Mouse (Mus musculus): Measurements from ENCODE around the gene S100a7a. TPM values are rescaled to one million over a fixed set of nuclear protein-coding genes. Genes with fewer than 3 reads are reported as not detected.

Gene S100a7a
- total and polyA plus RNA-seq, 3 experiments, result 0.18 to 0.57 (median 0.29) TPM

- H3K9ac ChIP-seq (ENCODE audit: low read depth, low read length), result no peak overlapping the region
- intact Hi-C loops (cut with DNase I), result no loop called here
- H3K27ac ChIP-seq, result no peak overlapping the region
- no peaks in the 10 kb centered on the region for H3K79me2 ChIP-seq (replicated peaks; ENCODE audit: control insufficient read depth, insufficient read depth, low read length)
- peaks cover 2% of the 10 kb centered on the region for H3K4me1 ChIP-seq (ENCODE audit: control insufficient read depth, insufficient read depth, low read length)
- H3K27me3 ChIP-seq (ENCODE audit: control insufficient read depth, insufficient read depth, low read length), result no peaks in the 10 kb centered on the region
- H3K4me3 ChIP-seq, result no peak overlapping the region
- no peak for DNase-seq
- peak; percentile 57 for TF ChIP-seq CTCF (IDR thresholded peaks at IDR 0.05)
- TF ChIP-seq POLR2A (IDR thresholded peaks at IDR 0.05; ENCODE audit: insufficient read depth, low read depth, low read length), result no peak
- 57% methylated on average over 4 of the region's 4 CpGs for WGBS
- no peaks in the 10 kb centered on the region for H3K36me3 ChIP-seq (ENCODE audit: control insufficient read depth, insufficient read depth, low read length)
Observed at GRCm38 (mm10) chr3:90627807-90628206, 26.0 kb upstream of the S100a7a start.

- WGBS, result 86% methylated on average over 2 of the region's 2 CpGs
- no peak overlapping the region for H3K9ac ChIP-seq (ENCODE audit: low read depth, low read length)
- intact Hi-C loops (cut with DNase I), result no loop called here
- H3K27ac ChIP-seq, result no peak overlapping the region
- no peak overlapping the region for H3K4me3 ChIP-seq
- no peak for DNase-seq
- no peaks in the 10 kb centered on the region for H3K79me2 ChIP-seq (replicated peaks; ENCODE audit: control insufficient read depth, insufficient read depth, low read length)
- TF ChIP-seq POLR2A (IDR thresholded peaks at IDR 0.05; ENCODE audit: insufficient read depth, low read depth, low read length), result no peak
- TF ChIP-seq CTCF (IDR thresholded peaks at IDR 0.05), result no peak
- TF ChIP-seq EP300 (IDR thresholded peaks at IDR 0.05; ENCODE audit: insufficient read depth, low read depth, low read length), result no peak
- H3K36me3 ChIP-seq (ENCODE audit: control insufficient read depth, insufficient read depth, low read length), result no peaks in the 10 kb centered on the region
- H3K4me1 ChIP-seq (ENCODE audit: control insufficient read depth, insufficient read depth, low read length), result no peaks in the 10 kb centered on the region
- H3K27me3 ChIP-seq (ENCODE audit: control insufficient read depth, insufficient read depth, low read length), result no peaks in the 10 kb centered on the region
Observed at GRCm38 (mm10) chr3:90629298-90629697, 24.5 kb upstream of the S100a7a start.

GRCm38 (mm10) chr3:90631984-90632383 lies 21.8 kb upstream of the S100a7a start:
- Histone ChIP-seq H3K9ac (ENCODE audit: low read depth, low read length) (no peak overlapping the region), H3K79me2 (replicated peaks; ENCODE audit: control insufficient read depth, insufficient read depth, low read length) (no peaks in the 10 kb centered on the region), H3K27me3 (ENCODE audit: control insufficient read depth, insufficient read depth, low read length) (no peaks in the 10 kb centered on the region), H3K4me3 (no peak overlapping the region), H3K27ac (no peak overlapping the region), H3K4me1 (ENCODE audit: control insufficient read depth, insufficient read depth, low read length) (no peaks in the 10 kb centered on the region), H3K36me3 (ENCODE audit: control insufficient read depth, insufficient read depth, low read length) (no peaks in the 10 kb centered on the region)
- DNase-seq, result no peak
- TF ChIP-seq POLR2A (IDR thresholded peaks at IDR 0.05; ENCODE audit: insufficient read depth, low read depth, low read length), result no peak
- TF ChIP-seq EP300 (IDR thresholded peaks at IDR 0.05; ENCODE audit: insufficient read depth, low read depth, low read length), result no peak
- TF ChIP-seq CTCF (IDR thresholded peaks at IDR 0.05), result no peak
- intact Hi-C loops (cut with DNase I), result no loop called here
- WGBS, result 77% methylated on average over 2 of the region's 2 CpGs

GRCm38 (mm10) chr3:90638511-90639275 lies 15.1 kb upstream of the S100a7a start:
- no peaks in the 10 kb centered on the region for H3K79me2 ChIP-seq (replicated peaks; ENCODE audit: control insufficient read depth, insufficient read depth, low read length)
- TF ChIP-seq EP300 (IDR thresholded peaks at IDR 0.05; ENCODE audit: insufficient read depth, low read depth, low read length) (no peak), POLR2A (IDR thresholded peaks at IDR 0.05; ENCODE audit: insufficient read depth, low read depth, low read length) (no peak), CTCF (IDR thresholded peaks at IDR 0.05) (no peak)
- intact Hi-C loops (cut with DNase I), result no loop called here
- no peaks in the 10 kb centered on the region for H3K36me3 ChIP-seq (ENCODE audit: control insufficient read depth, insufficient read depth, low read length)
- H3K9ac ChIP-seq (ENCODE audit: low read depth, low read length), result no peak overlapping the region
- WGBS, result 30% methylated on average over 1 of the region's 1 CpGs
- no peak overlapping the region for H3K27ac ChIP-seq
- H3K4me3 ChIP-seq, result no peak overlapping the region
- no peaks in the 10 kb centered on the region for H3K27me3 ChIP-seq (ENCODE audit: control insufficient read depth, insufficient read depth, low read length)
- H3K4me1 ChIP-seq (ENCODE audit: control insufficient read depth, insufficient read depth, low read length), result no peaks in the 10 kb centered on the region; the same call in 1 of the 2 replicates
- DNase-seq, result no peak

- Histone ChIP-seq H3K27ac (no peak overlapping the region), H3K4me1 (ENCODE audit: control insufficient read depth, insufficient read depth, low read length) (no peaks in the 10 kb centered on the region; the same call in 1 of the 2 replicates), H3K36me3 (ENCODE audit: control insufficient read depth, insufficient read depth, low read length) (no peaks in the 10 kb centered on the region), H3K9ac (ENCODE audit: low read depth, low read length) (no peak overlapping the region), H3K79me2 (replicated peaks; ENCODE audit: control insufficient read depth, insufficient read depth, low read length) (no peaks in the 10 kb centered on the region), H3K4me3 (no peak overlapping the region), H3K27me3 (ENCODE audit: control insufficient read depth, insufficient read depth, low read length) (no peaks in the 10 kb centered on the region)
- TF ChIP-seq CTCF (IDR thresholded peaks at IDR 0.05), result peak; percentile 86
- TF ChIP-seq POLR2A (IDR thresholded peaks at IDR 0.05; ENCODE audit: insufficient read depth, low read depth, low read length), result no peak
- no peak for TF ChIP-seq EP300 (IDR thresholded peaks at IDR 0.05; ENCODE audit: insufficient read depth, low read depth, low read length)
- 53% methylated on average over 7 of the region's 7 CpGs for WGBS
- intact Hi-C loops (cut with DNase I), result no loop called here
- DNase-seq, result peak in 1 of 2 experiments; percentile 41
Observed at GRCm38 (mm10) chr3:90639511-90640154, 14.2 kb upstream of the S100a7a start.

GRCm38 (mm10) chr3:90640981-90641380 lies 12.8 kb upstream of the S100a7a start:
- DNase-seq, result no peak
- intact Hi-C loops (cut with DNase I), result no loop called here
- TF ChIP-seq CTCF (IDR thresholded peaks at IDR 0.05) (no peak), EP300 (IDR thresholded peaks at IDR 0.05; ENCODE audit: insufficient read depth, low read depth, low read length) (no peak), POLR2A (IDR thresholded peaks at IDR 0.05; ENCODE audit: insufficient read depth, low read depth, low read length) (no peak)
- no peaks in the 10 kb centered on the region for H3K36me3 ChIP-seq (ENCODE audit: control insufficient read depth, insufficient read depth, low read length)
- H3K4me1 ChIP-seq (ENCODE audit: control insufficient read depth, insufficient read depth, low read length), result no peaks in the 10 kb centered on the region; the same call in 1 of the 2 replicates
- 73% methylated on average over 7 of the region's 7 CpGs for WGBS
- no peaks in the 10 kb centered on the region for H3K79me2 ChIP-seq (replicated peaks; ENCODE audit: control insufficient read depth, insufficient read depth, low read length)
- no peak overlapping the region for H3K27ac ChIP-seq
- H3K27me3 ChIP-seq (ENCODE audit: control insufficient read depth, insufficient read depth, low read length), result no peaks in the 10 kb centered on the region
- no peak overlapping the region for H3K9ac ChIP-seq (ENCODE audit: low read depth, low read length)
- H3K4me3 ChIP-seq, result no peak overlapping the region

All from heart, adult 2 months (tissue).